Mouse (Mus musculus) hindbrain, postnatal 0 days (tissue): ENCODE measurements around the gene Slco1a5. TPM values are rescaled to one million over a fixed set of nuclear protein-coding genes. Genes with fewer than 3 reads are reported as not detected.
"Not testable (repeated sequence)": the region's sequence is repeated elsewhere in the genome, so short reads cannot be mapped to it uniquely, and the experiment has no call there.

Source experiments
- ATAC-seq: fragments of 200-750 bp; cut with Nextera tagmentation; 2 replicates; pipeline ENCODE4 v1.8.0; 2017; ENCODE audit warnings: mild to moderate bottlenecking, moderate TSS enrichment, moderate library complexity
- DNase-seq: peaks from one replicate; pipeline ENCODE4 v3.0.0-alpha.2; 2015; ENCODE audit warnings: low spot score
- H3K27ac ChIP-seq: fragments of 300-500 bp; sonication (generic); 2 replicates; pipeline ENCODE4 v1.5.1; 2014; ENCODE audit warnings: mild to moderate bottlenecking
- H3K27me3 ChIP-seq: fragments of 300-500 bp; sonication (generic); 2 replicates; pipeline ENCODE4 v1.6.1; 2014; ENCODE audit warnings: low read length, mixed read lengths; ENCODE audit not compliant: insufficient read depth
- H3K36me3 ChIP-seq: fragments of 300-500 bp; sonication (generic); 2 replicates; pipeline ENCODE4 v1.6.1; 2014; ENCODE audit warnings: low read length, mixed read lengths; ENCODE audit not compliant: insufficient read depth
- H3K4me1 ChIP-seq: fragments of 300-500 bp; sonication (generic); 2 replicates; pipeline ENCODE4 v1.6.1; 2014; ENCODE audit warnings: antibody characterized with exemption, low read length, mixed read lengths; ENCODE audit not compliant: insufficient read depth
- H3K4me2 ChIP-seq: fragments of 300-500 bp; sonication (generic); 2 replicates; pipeline ENCODE4 v1.6.1; 2014; ENCODE audit warnings: low read depth, mild to moderate bottlenecking, low read length, moderate library complexity, mixed read lengths
- H3K4me3 ChIP-seq: fragments of 300-500 bp; sonication (generic); 2 replicates; pipeline ENCODE4 v1.5.1; 2014; ENCODE audit warnings: low read length
- H3K9ac ChIP-seq: fragments of 300-500 bp; sonication (generic); replicated peaks from 2 replicates; pipeline ENCODE4 v1.6.1; 2014; ENCODE audit warnings: mild to moderate bottlenecking, low read length, moderate library complexity, mixed read lengths
- H3K9me3 ChIP-seq: fragments of 300-500 bp; sonication (generic); 2 replicates; pipeline ENCODE4 v1.6.1; 2016; ENCODE audit warnings: low read length, mixed read lengths
- CTCF ChIP-seq: IDR thresholded peaks from 2 replicates; pipeline ENCODE4 v1.5.1; 2016; ENCODE audit warnings: antibody characterized with exemption, control low read depth, low read depth
- WGBS: fragments of 180-500 bp; shearing (Covaris S2); extraction: QIAGEN DNeasy Blood & Tissue Kit; methylation state at CpG from one replicate; pipeline ENCODE4 v1.1.7; 2014; 5-methylcytosine and 5-hydroxymethylcytosine counted together
- polyA plus RNA-seq: library from polyadenylated mRNA; unstranded; fragments of >200 nt; fragmentation: Nextera tagmentation; extraction: Ambion mirVana; gene quantifications from 2 replicates; pipeline ENCODE4 v1.2.1, GENCODE M21; 2015
- total RNA-seq: library from RNA; depleted of rRNA; stranded (reverse); fragments of >200 nt; gene quantifications from 2 replicates; pipeline ENCODE4 v1.2.3, GENCODE M21; 2014

Gene Slco1a5
- total and polyA plus RNA-seq, 2 experiments from 2014 or later: 0.96 to 1.3 TPM

DNA sequence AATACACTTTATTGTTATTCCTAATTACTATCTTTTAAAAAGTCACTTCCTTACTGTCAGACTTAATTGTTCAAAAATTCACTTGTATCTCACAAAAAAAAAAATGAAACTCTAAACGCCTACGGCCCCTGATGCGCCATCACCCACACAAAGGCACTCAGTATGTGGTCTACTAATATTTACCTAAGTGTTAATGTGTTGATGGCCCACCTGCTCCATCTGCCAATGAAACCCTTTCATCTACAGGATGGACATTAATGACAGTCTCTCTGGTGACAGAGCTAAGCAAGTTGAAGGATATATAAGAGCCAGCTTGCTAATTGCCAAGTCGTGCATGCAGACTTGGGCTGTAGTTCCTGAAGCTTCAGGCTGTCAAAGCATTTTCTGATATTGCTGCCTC is 24.7 kb downstream of the Slco1a5 start, which contains the start of gene Iapp:
Gene Iapp, plus strand, starts transcription at position 326 of the 400 bp plus-strand sequence.
- 57% methylated on average over 4 of the region's 4 CpGs for WGBS
- Histone ChIP-seq H3K4me2 (no peak within 1 kb of the TSS), H3K27me3 (no peaks in the 10 kb centered on the region), H3K4me3 (no peak within 1 kb of the TSS), H3K4me1 (no peaks in the 10 kb centered on the region), H3K27ac (no peak within 1 kb of the TSS), H3K9ac (no peak within 1 kb of the TSS), H3K9me3 (no peaks in the 10 kb centered on the region), H3K36me3 (no peaks in the 10 kb centered on the region)
- TF ChIP-seq CTCF: no peak
- DNase-seq: no peak
- ATAC-seq: no peak

DNA sequence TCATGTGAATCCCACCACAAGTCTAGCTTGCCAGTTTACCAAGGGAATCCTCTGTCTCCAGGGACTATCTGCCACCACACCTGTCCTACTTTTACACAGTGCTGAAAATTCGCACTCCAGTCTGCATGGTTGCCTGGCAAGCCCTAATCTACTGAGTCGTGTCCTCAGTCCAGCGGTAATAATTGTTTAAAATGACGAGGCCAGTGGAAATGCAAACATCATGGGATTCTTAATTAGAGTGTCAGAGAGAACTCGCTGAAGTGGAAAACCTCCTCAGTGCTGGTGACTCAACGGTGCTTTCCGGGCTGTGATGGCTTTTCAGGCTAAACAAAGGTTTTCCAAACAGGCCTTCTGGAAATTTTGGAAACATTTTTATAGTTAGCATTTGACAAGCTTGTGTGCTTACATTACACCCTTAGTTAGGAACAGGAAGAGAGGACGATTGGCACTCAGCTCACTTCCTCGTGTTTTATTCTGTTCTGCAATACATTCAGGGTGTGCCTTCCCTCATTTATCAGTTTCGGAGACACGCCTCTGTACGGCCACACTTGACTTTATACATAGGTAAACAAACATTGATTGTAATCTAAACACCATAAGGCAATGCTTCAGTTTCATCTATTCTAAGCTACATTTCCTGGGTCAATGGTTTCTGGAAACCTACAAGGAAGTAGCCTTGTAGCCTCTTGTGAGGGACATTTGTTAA is 33.2 kb downstream of the Slco1a5 start:
- H3K27ac ChIP-seq: no peak overlapping the region
- no peak for ATAC-seq
- no peak overlapping the region for H3K4me3 ChIP-seq
- WGBS: 53% methylated on average over 12 of the region's 12 CpGs
- H3K36me3 ChIP-seq: no peaks in the 10 kb centered on the region
- no peak for DNase-seq
- no peak for TF ChIP-seq CTCF
- H3K4me1 ChIP-seq: no peaks in the 10 kb centered on the region
- H3K9ac ChIP-seq: no peak overlapping the region
- H3K4me2 ChIP-seq: no peak overlapping the region
- H3K27me3 ChIP-seq: no peaks in the 10 kb centered on the region
- H3K9me3 ChIP-seq: no peaks in the 10 kb centered on the region

DNA sequence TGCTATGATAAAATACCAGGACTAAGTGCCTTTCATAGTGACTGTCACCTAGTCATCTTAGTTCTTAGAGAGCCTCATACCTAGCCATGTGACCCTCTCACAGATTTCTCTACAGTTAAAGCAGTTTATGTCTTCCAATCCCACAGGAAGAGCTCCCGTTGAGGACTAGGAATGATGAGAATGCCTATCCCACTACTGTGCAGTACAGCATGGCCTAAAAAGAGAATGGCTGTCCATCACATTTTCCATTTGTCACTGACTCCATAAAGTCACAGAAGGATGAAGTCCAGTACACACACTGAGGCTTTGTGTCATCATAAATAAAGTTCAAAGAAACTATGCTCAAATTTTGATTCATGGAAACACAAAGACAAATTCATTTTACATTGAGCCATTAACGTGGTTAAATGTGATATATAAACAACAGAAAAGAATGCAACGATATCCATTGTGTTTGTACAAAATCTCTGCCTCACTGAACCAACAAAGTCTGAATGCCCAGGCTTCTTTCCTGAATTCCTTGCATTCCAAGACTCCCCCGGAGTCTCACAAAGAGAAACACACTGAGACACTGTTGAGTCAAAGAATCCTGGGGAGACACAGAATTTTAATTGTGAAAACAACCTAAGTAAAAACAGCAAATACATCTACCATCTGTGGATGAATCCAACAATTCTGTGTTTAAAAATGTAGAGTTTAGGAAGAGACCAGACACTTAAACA is 46.9 kb downstream of the Slco1a5 start:
- no peak overlapping the region for H3K27ac ChIP-seq
- no peaks in the 10 kb centered on the region for H3K9me3 ChIP-seq
- no peak overlapping the region for H3K4me2 ChIP-seq
- no peaks in the 10 kb centered on the region for H3K36me3 ChIP-seq
- no peak overlapping the region for H3K9ac ChIP-seq
- no peaks in the 10 kb centered on the region for H3K4me1 ChIP-seq
- no peak for DNase-seq
- no peaks in the 10 kb centered on the region for H3K27me3 ChIP-seq
- WGBS: 5% methylated on average over 4 of the region's 4 CpGs
- no peak for ATAC-seq
- H3K4me3 ChIP-seq: no peak overlapping the region
- TF ChIP-seq CTCF: no peak

DNA sequence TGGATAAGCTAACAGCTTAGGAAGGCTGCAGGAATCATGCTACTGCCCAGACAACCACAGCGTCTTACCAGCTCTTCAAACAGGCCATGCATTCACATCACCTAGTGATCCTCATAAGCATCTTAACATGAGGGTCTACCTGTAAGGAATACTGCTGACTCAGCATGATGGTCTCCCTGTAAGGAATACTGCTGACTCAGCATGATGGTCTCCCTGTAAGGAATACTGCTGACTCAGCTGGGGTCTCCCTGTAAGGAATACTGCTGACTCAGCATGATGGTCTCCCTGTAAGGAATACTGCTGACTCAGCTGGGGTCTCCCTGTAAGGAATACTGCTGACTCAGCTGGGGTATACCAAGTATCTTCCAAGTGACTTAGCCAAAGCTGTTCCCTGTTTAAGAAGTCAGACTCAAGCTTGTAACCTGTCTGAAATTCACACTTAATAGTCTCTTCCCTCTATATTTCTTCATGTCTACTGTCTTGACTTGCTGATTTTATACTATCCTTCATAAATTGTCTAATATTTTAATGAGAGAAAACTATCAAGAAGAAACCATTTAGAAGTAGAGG is 72.0 kb downstream of the Slco1a5 start:
- not testable (repeated sequence) for H3K4me3 ChIP-seq, H3K36me3 ChIP-seq, H3K9me3 ChIP-seq, DNase-seq, ATAC-seq, H3K4me2 ChIP-seq, H3K4me1 ChIP-seq, H3K9ac ChIP-seq, H3K27me3 ChIP-seq, H3K27ac ChIP-seq
- 95% methylated on average over 1 of the region's 1 CpGs for WGBS

DNA sequence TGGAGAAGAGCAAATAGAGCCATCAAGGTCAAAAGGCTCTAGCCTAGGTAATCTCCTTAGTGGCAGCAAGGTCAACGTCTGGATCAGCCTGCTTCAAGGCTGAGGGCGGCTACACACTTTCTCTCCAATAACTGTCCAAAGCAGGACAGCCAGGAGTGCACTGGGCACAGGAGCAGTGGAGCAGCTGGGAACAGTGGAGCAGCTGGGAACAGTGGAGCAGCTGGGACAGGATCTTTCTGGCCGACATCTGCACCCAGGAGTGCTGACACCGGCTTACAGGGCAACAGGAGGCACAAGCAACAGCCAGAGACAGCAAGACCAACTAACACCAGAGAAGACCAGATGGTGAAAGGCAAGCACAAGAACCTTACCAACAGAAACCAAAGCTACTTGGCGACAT is 77.7 kb downstream of the Slco1a5 start:
- H3K36me3 ChIP-seq: no peaks in the 10 kb centered on the region
- no peak overlapping the region for H3K4me2 ChIP-seq
- H3K9ac ChIP-seq: no peak overlapping the region
- no peak overlapping the region for H3K27ac ChIP-seq
- DNase-seq (no peak), ATAC-seq (no peak)
- no peaks in the 10 kb centered on the region for H3K9me3 ChIP-seq
- H3K4me1 ChIP-seq: no peaks in the 10 kb centered on the region
- 87% methylated on average over 5 of the region's 5 CpGs for WGBS
- no peak for TF ChIP-seq CTCF
- H3K27me3 ChIP-seq: no peaks in the 10 kb centered on the region
- H3K4me3 ChIP-seq: no peak overlapping the region

DNA sequence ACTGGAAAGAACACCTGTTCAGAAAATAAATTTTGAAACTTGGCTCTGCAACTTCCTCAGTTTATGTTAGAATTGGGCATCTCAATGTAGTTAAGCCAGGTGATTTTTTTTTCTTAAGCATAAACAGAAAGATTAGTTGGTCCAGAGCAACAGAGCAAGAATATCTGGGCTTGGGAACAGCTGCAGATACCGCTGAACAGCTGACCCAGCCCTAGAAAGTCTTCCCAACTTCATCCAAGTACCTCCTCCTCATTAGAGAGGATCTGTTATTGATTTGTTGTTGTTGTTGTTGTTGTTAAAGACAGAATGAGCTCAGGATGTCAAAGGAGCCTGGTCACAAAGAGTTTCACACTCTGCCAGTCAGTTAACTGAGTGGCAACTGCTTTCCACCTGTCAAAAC is 83.3 kb downstream of the Slco1a5 start:
- H3K4me2 ChIP-seq: no peak overlapping the region
- no peaks in the 10 kb centered on the region for H3K27me3 ChIP-seq
- no peak for TF ChIP-seq CTCF
- no peak overlapping the region for H3K4me3 ChIP-seq
- no peak for DNase-seq
- no peak for ATAC-seq
- H3K36me3 ChIP-seq: no peaks in the 10 kb centered on the region
- WGBS: 69% methylated on average over 1 of the region's 1 CpGs
- no peak overlapping the region for H3K9ac ChIP-seq
- no peak overlapping the region for H3K27ac ChIP-seq
- H3K9me3 ChIP-seq: no peaks in the 10 kb centered on the region
- no peaks in the 10 kb centered on the region for H3K4me1 ChIP-seq

DNA sequence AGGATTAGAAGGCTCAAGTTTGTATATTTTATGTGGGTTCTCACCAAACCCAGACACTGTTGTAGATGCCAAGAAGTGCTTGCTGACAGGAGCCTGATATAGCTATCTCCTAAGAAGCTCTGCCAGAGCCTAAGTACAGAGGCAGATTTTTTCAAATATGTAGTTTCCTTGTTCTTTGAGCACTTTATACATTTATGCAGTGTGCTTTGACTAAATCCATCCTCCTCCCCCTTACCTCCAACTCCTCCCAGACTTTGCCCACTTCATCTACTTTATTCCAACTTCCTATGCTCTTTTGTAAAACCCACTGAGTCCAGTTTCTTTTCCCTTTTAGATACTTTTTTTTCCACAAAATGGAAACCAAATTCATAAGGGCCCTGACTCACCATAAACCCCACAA is 102.6 kb downstream of the Slco1a5 start:
- Histone ChIP-seq H3K36me3 (no peaks in the 10 kb centered on the region), H3K27ac (no peak overlapping the region), H3K4me3 (no peak overlapping the region), H3K4me2 (no peak overlapping the region), H3K9me3 (no peaks in the 10 kb centered on the region), H3K9ac (no peak overlapping the region), H3K27me3 (no peaks in the 10 kb centered on the region), H3K4me1 (no peaks in the 10 kb centered on the region)
- ATAC-seq (no peak), DNase-seq (no peak)
- no peak for TF ChIP-seq CTCF
